Mouse (Mus musculus) B cell, adult 67 days (primary cell): ENCODE results near the gene Ror2. TPM values are rescaled to one million over a fixed set of nuclear protein-coding genes. Genes with fewer than 3 reads are reported as not detected.

ENCODE experiments used
- total RNA-seq, 2 experiments: library from RNA; stranded (reverse); gene quantifications; 4 replicates each; pipeline ENCODE4 v1.2.4; 2023

Ror2 gene
- not detected for total RNA-seq

GRCm38 (mm10) chr13:53285756-53286361 lies at the start of gene Ror2:
TSS of gene Ror2 (minus strand) at chr13:53286124.

Other genes with a start within 250 kb of the Ror2 start
- 10 to 100 TPM; 43.4 to 46.5 TPM for gene Sptlc1, start 91.3 kb upstream of the Ror2 start, total RNA-seq
- gene Msx2, start 186.9 kb upstream of the Ror2 start, total RNA-seq, result not detected